Mouse (Mus musculus) lung, postnatal 0 days (tissue): ENCODE measurements around the gene Mlh3.

Experiments used
- CTCF ChIP-seq: IDR thresholded peaks from 2 replicates; pipeline ENCODE4 v1.5.1; 2016; ENCODE audit warnings: antibody characterized with exemption, mild to moderate bottlenecking
- EP300 ChIP-seq: IDR thresholded peaks from 2 replicates; pipeline ENCODE4 v1.6.1; 2016; ENCODE audit warnings: antibody characterized with exemption, mild to moderate bottlenecking, control low read depth

DNA sequence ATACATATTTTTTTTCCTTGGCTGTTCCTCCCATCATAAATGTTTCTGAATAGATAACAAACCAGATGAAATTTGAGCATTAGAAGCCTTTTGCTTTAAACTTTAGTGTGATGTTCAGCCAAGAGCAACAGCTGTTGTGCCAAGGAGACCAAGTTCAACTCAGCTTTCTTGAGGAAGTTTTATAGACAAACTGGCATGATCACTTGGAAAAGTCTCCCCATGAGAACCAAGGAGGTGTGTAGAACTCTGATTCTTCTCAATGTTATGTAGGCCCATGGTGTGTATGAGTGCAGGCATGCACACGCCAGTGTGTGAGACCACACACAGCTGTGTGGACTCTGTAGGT, 28.4 kb upstream of the Mlh3 start:
- TF ChIP-seq CTCF (no peak), EP300 (no peak)
